Mouse (Mus musculus) erythroblast, embryonic 14.5 days (primary cell): ENCODE results near the gene Sfxn4. TPM values are rescaled to one million over a fixed set of nuclear protein-coding genes. Genes with fewer than 3 reads are reported as not detected.
A peak's percentile ranks its signal among the peaks of the same experiment; 100 is the strongest.

ENCODE experiments used
- H3K27me3 ChIP-seq: 2 replicates; pipeline ENCODE4 v1.6.1; 2012; ENCODE audit warnings: inconsistent platforms; ENCODE audit not compliant: control insufficient read depth
- H3K36me3 ChIP-seq: 2 replicates; pipeline ENCODE4 v1.6.1; 2012; ENCODE audit warnings: mild to moderate bottlenecking, inconsistent platforms; ENCODE audit not compliant: control insufficient read depth
- H3K4me1 ChIP-seq: 2 replicates; pipeline ENCODE4 v1.6.1; 2012; ENCODE audit warnings: inconsistent platforms; ENCODE audit not compliant: control insufficient read depth
- H3K4me3 ChIP-seq: replicated peaks from 2 replicates; pipeline ENCODE3; 2012; ENCODE audit warnings: moderate library complexity, mild to moderate bottlenecking, inconsistent platforms
- H3K9me3 ChIP-seq: 2 replicates; pipeline ENCODE4 v1.6.1; 2012; ENCODE audit warnings: low read length, inconsistent platforms, mixed read lengths; ENCODE audit not compliant: control insufficient read depth
- GATA1 ChIP-seq: IDR thresholded peaks from 2 replicates; pipeline ENCODE4 v1.6.1; 2012; ENCODE audit warnings: low read length, inconsistent platforms, mixed read lengths
- TAL1 ChIP-seq: IDR thresholded peaks from 3 replicates; pipeline ENCODE4 v1.6.1; 2012; ENCODE audit warnings: low read length, inconsistent platforms, mixed read lengths
- polyA plus RNA-seq: library from polyadenylated mRNA; stranded (reverse); fragments of >175 nt; gene quantifications from 2 replicates; pipeline ENCODE4 v1.2.3, GENCODE M21; 2012

Sfxn4 gene
- polyA plus RNA-seq, 1 experiment, result 0.04 TPM

DNA sequence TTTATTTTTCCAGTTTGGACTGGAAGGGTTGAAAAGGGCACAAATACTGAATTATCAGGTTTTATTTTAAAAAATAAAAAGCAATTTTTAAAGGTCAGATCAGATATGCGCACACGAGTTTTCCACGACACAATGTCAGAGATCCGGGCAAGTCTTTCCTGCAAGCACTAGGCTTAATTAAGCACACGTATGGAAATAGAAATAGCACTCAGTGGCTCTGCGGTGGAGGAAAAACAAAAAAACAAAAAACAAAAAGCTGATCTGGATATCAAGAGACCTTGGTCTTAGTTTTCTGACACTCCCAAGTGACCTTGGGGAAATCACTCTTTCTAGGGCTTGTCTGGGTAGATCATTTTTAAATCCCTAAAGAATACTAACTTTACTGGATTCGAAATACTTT lies 71.8 kb downstream of the Sfxn4 start:
- TF ChIP-seq GATA1 (peak; percentile 52), TAL1 (no peak)
- H3K27me3 ChIP-seq, result no peaks in the 10 kb centered on the region
- peak overlapping the region; percentile 91 for H3K4me3 ChIP-seq
- peaks cover 33% of the 10 kb centered on the region for H3K36me3 ChIP-seq
- H3K9me3 ChIP-seq, result no peaks in the 10 kb centered on the region
- H3K4me1 ChIP-seq, result peaks cover 71% of the 10 kb centered on the region

DNA sequence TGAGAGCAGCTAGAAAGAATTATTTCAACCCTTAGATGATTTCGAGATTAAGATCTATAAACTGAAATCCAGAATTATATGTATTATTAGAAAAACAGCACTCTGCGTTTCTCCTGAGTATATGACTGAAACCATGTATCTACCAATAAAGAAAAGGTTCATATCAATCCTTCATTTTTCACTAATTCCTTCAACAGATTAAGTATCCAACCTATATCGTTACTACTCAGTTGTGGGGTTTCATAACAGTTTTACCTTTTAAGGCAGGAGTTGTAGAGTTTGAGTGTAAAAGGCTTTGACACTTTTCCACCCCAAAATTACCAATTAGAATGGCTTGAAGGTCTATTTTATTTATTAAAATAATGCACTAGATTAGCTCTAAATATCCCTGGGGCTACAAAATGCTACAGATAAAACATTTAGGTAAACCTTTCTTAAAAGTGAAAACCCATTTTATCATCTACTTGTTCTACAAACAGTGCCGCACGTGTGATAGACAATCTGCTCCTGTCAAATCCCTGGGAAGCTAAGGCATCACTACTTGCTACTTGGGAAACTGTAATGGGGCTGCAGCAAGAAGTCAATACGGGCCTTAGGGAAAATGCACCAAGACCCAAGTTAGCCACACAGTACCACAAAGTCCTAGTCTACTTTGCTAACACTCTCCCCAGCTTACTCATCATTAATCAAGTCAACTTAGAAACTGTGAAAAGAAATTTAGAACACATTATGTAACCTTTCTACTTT lies 72.9 kb downstream of the Sfxn4 start:
- H3K27me3 ChIP-seq, result no peaks in the 10 kb centered on the region
- TF ChIP-seq GATA1 (no peak), TAL1 (no peak)
- no peaks in the 10 kb centered on the region for H3K9me3 ChIP-seq
- H3K4me3 ChIP-seq, result peak overlapping the region; percentile 91
- peaks cover 63% of the 10 kb centered on the region for H3K4me1 ChIP-seq
- peaks cover 44% of the 10 kb centered on the region for H3K36me3 ChIP-seq

DNA sequence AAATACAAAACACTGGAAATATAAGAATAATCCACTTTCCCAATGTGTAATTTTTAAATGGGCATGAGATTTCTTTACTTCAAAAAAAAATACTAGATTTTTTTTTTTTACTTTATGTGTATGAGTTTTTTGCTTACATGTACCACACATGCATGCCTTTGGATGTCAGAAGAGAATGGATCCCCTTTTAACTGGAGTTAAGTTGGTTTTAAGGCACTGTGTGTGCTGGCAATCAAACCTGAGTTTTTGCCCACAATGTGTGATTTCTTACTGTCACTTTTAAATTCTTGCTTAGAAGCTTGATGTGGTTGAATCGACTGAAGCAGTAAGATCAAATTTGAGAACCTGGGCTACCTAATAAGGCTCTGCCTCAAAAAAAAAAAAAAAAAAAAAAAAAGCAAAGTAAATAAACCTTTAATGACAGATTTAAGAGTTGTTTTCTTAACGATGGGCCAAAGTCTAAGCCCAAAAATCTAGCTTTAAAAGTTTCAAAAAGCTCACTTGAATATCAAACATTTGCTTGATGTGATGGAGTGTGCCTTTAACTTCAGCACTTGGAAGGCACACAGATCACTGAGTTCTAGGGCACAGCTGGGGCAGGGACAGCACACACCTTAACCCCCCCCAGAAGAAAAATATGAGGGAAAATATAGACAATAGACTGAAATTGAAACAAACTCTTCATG lies 73.7 kb downstream of the Sfxn4 start:
- peaks cover 58% of the 10 kb centered on the region for H3K4me1 ChIP-seq
- no peak for TF ChIP-seq GATA1
- TF ChIP-seq TAL1, result no peak
- peak overlapping the region; percentile 91 for H3K4me3 ChIP-seq
- peaks cover 52% of the 10 kb centered on the region for H3K36me3 ChIP-seq
- H3K27me3 ChIP-seq, result no peaks in the 10 kb centered on the region
- H3K9me3 ChIP-seq, result no peaks in the 10 kb centered on the region

Other genes starting within 250 kb of the Sfxn4 start
- 0.60 and 0.95 TPM in 2 replicates for gene Nanos1, start 105.5 kb downstream of the Sfxn4 start, polyA plus RNA-seq
- 5.8 and 7.7 TPM in 2 replicates for gene Eif3a, start 70.8 kb downstream of the Sfxn4 start, polyA plus RNA-seq
- 0.20 and 0.44 TPM in 2 replicates for gene Fam45a, start 49.9 kb downstream of the Sfxn4 start, polyA plus RNA-seq
- gene Prdx3, start 13.1 kb upstream of the Sfxn4 start, polyA plus RNA-seq, result 3.3 and 3.7 TPM in 2 replicates
- 0.06 and 0.20 TPM in 2 replicates for gene Grk5, start 28.3 kb upstream of the Sfxn4 start, polyA plus RNA-seq